Mouse (Mus musculus): ENCODE measurements at regions not wholly inside any gene's neighbourhood (a gene's known extent, or its start where the extent isn't known, plus 50 kb on each side); places are given as distances from the start of the nearest gene placed in this dataset.

GRCm38 (mm10) chr11:17324651-17325050, 67.3 kb downstream of the C1d start:
- H3K9me3 ChIP-seq (ENCODE audit: control insufficient read depth, low read length): no peaks in the 10 kb centered on the region
- no peaks in the 10 kb centered on the region for H3K36me3 ChIP-seq (ENCODE audit: control insufficient read depth, insufficient read depth, low read length)
- no peak for TF ChIP-seq POLR2A (IDR thresholded peaks at IDR 0.05; ENCODE audit: borderline replicate concordance, extremely low read depth, insufficient read depth, insufficient read length)
- no peak overlapping the region for H3K9ac ChIP-seq (ENCODE audit: low read depth, low read length, severe bottlenecking)
- ATAC-seq (ENCODE audit: low FRiP score, low read depth): no peak
- no peak overlapping the region for H3K4me2 ChIP-seq (replicated peaks; ENCODE audit: low read depth, low read length, severe bottlenecking)
- 59% methylated on average over 4 of the region's 4 CpGs for WGBS
- H3K4me1 ChIP-seq (ENCODE audit: control insufficient read depth, insufficient read depth, low read length): no peaks in the 10 kb centered on the region
- H3K27me3 ChIP-seq (ENCODE audit: control insufficient read depth, insufficient read depth, low read length): no peaks in the 10 kb centered on the region
- H3K27ac ChIP-seq (replicated peaks; ENCODE audit: low read depth, low read length): no peak overlapping the region
- no peak for DNase-seq (ENCODE audit: low spot score)
- H3K4me3 ChIP-seq (replicated peaks; ENCODE audit: low read length): no peak overlapping the region

GRCm38 (mm10) chr11:17325731-17326646, 68.6 kb downstream of the C1d start:
- Histone ChIP-seq H3K9me3 (ENCODE audit: control insufficient read depth, low read length) (no peaks in the 10 kb centered on the region), H3K27ac (replicated peaks; ENCODE audit: low read depth, low read length) (no peak overlapping the region), H3K36me3 (ENCODE audit: control insufficient read depth, insufficient read depth, low read length) (no peaks in the 10 kb centered on the region), H3K4me1 (ENCODE audit: control insufficient read depth, insufficient read depth, low read length) (no peaks in the 10 kb centered on the region), H3K4me2 (replicated peaks; ENCODE audit: low read depth, low read length, severe bottlenecking) (no peak overlapping the region), H3K4me3 (replicated peaks; ENCODE audit: low read length) (no peak overlapping the region), H3K9ac (ENCODE audit: low read depth, low read length, severe bottlenecking) (no peak overlapping the region), H3K27me3 (ENCODE audit: control insufficient read depth, insufficient read depth, low read length) (no peaks in the 10 kb centered on the region)
- WGBS: 74% methylated on average over 10 of the region's 10 CpGs
- no peak for TF ChIP-seq POLR2A (IDR thresholded peaks at IDR 0.05; ENCODE audit: borderline replicate concordance, extremely low read depth, insufficient read depth, insufficient read length)
- no peak for ATAC-seq (ENCODE audit: low FRiP score, low read depth)
- DNase-seq (ENCODE audit: low spot score): no peak

DNA sequence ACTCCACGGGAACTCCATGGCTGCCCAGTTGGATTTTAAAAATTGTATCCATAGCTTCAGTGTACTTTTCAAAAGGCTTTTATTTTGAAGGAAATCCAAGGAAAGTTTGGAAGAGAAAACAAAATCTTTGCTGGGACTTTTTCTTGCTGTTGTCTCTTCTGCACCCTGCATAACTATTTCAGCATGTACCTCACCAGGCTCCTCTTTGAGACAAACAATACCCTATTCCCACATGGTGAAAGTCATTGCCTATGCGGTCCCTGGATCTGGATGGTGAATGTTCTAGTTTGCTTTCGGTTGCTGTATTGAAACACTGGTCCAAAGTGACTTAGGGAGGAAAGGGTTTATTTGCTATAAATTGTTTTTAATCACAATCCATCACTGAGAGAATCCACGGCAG, 69.3 kb downstream of the C1d start:
- Histone ChIP-seq H3K27me3 (ENCODE audit: control insufficient read depth, insufficient read depth, low read length) (no peaks in the 10 kb centered on the region), H3K4me1 (ENCODE audit: control insufficient read depth, insufficient read depth, low read length) (no peaks in the 10 kb centered on the region), H3K9me3 (ENCODE audit: control insufficient read depth, low read length) (no peaks in the 10 kb centered on the region), H3K27ac (replicated peaks; ENCODE audit: low read depth, low read length) (no peak overlapping the region), H3K4me3 (replicated peaks; ENCODE audit: low read length) (no peak overlapping the region), H3K9ac (ENCODE audit: low read depth, low read length, severe bottlenecking) (no peak overlapping the region), H3K36me3 (ENCODE audit: control insufficient read depth, insufficient read depth, low read length) (no peaks in the 10 kb centered on the region), H3K4me2 (replicated peaks; ENCODE audit: low read depth, low read length, severe bottlenecking) (no peak overlapping the region)
- TF ChIP-seq POLR2A (IDR thresholded peaks at IDR 0.05; ENCODE audit: borderline replicate concordance, extremely low read depth, insufficient read depth, insufficient read length): no peak
- ATAC-seq (ENCODE audit: low FRiP score, low read depth) (no peak), DNase-seq (ENCODE audit: low spot score) (no peak)
- WGBS: 73% methylated on average over 4 of the region's 4 CpGs

DNA sequence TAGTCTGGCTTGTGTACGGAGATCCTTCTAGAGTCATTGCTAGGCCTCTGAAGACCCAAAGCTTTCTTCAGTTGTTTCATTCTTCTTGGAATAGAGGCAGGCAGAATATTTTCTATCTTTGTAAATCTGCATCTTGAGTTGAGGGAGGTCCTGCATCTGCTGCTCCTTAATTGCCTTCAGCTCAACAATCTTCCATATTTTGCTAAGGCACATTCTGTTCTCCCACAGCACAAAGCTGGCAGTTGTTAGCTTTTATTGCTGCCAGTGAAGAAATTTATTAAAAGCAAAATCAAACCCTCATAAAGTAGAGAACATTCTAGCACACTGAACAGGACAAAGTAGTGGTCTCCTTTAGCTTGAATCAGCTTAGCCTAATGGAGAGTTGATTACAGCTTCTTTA, 94.1 kb downstream of the C1d start:
- ATAC-seq (ENCODE audit: low FRiP score, low read depth): no peak
- H3K9me3 ChIP-seq (ENCODE audit: control insufficient read depth, low read length): no peaks in the 10 kb centered on the region
- TF ChIP-seq POLR2A (IDR thresholded peaks at IDR 0.05; ENCODE audit: borderline replicate concordance, extremely low read depth, insufficient read depth, insufficient read length): no peak
- DNase-seq (ENCODE audit: low spot score): no peak
- H3K27ac ChIP-seq (replicated peaks; ENCODE audit: low read depth, low read length): no peak overlapping the region
- no peak overlapping the region for H3K4me2 ChIP-seq (replicated peaks; ENCODE audit: low read depth, low read length, severe bottlenecking)
- H3K9ac ChIP-seq (ENCODE audit: low read depth, low read length, severe bottlenecking): no peak overlapping the region
- no peaks in the 10 kb centered on the region for H3K27me3 ChIP-seq (ENCODE audit: control insufficient read depth, insufficient read depth, low read length)
- H3K4me1 ChIP-seq (ENCODE audit: control insufficient read depth, insufficient read depth, low read length): peaks cover 10% of the 10 kb centered on the region; the same call in 1 of the 2 replicates
- H3K36me3 ChIP-seq (ENCODE audit: control insufficient read depth, insufficient read depth, low read length): no peaks in the 10 kb centered on the region
- 64% methylated on average over 1 of the region's 1 CpGs for WGBS
- H3K4me3 ChIP-seq (replicated peaks; ENCODE audit: low read length): no peak overlapping the region

DNA sequence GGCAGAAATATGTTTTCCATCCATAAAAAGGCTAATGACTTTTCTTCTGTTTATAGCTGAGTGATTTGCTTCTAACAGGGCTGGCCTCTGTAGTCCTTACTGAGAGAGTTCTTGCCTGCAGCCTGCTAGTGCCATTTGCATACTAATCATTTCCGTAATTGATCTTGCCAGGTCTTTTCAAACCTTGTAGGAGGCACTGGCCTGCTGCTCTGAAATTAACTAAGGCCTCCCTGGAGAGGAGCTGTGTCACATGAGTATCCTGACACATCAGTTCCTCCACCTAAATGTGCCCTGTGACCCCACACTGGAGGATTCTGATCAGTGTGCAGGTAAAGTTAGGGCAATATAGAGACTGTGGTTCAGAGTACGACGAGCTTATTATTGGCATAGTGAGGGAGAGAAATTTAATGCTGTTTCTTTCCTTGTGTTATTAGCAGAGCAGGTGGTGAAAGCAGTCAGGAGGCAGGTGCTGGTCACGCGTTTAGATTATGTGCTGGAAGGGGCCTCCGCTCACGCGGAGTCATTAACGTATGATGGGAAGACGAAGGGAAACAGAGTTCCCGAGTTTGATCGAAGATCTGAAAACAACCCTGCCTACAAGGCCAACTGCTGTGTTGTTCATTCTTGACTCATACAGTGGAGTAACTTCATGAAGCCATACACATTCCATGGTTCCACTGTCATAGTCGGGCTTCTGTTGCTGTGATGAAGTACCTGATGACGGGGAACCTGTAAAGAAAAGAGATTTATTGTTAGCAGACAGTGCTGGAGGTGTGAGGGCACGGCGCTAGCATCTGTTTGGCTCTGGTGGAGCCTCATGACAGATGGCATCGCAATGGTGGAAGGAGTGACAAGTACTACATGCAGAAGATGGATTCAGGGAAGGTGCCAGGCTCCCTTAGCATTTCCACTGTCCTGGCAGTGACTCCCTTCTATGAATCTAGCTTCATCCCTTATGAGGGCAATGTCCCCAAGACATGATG, 95.1 kb downstream of the C1d start:
- Histone ChIP-seq H3K9ac (ENCODE audit: low read depth, low read length, severe bottlenecking) (no peak overlapping the region), H3K27me3 (ENCODE audit: control insufficient read depth, insufficient read depth, low read length) (no peaks in the 10 kb centered on the region), H3K4me3 (replicated peaks; ENCODE audit: low read length) (no peak overlapping the region), H3K4me2 (replicated peaks; ENCODE audit: low read depth, low read length, severe bottlenecking) (no peak overlapping the region), H3K9me3 (ENCODE audit: control insufficient read depth, low read length) (no peaks in the 10 kb centered on the region), H3K27ac (replicated peaks; ENCODE audit: low read depth, low read length) (no peak overlapping the region), H3K36me3 (ENCODE audit: control insufficient read depth, insufficient read depth, low read length) (no peaks in the 10 kb centered on the region), H3K4me1 (ENCODE audit: control insufficient read depth, insufficient read depth, low read length) (peaks cover 10% of the 10 kb centered on the region; the same call in 1 of the 2 replicates)
- DNase-seq (ENCODE audit: low spot score) (no peak), ATAC-seq (ENCODE audit: low FRiP score, low read depth) (no peak)
- TF ChIP-seq POLR2A (IDR thresholded peaks at IDR 0.05; ENCODE audit: borderline replicate concordance, extremely low read depth, insufficient read depth, insufficient read length): no peak
- 37% methylated on average over 17 of the region's 17 CpGs for whole genome bisulfite sequencing
